Mouse (Mus musculus): ENCODE data around the gene Eif3k. TPM values are rescaled to one million over a fixed set of nuclear protein-coding genes. Genes with fewer than 3 reads are reported as not detected.

Eif3k gene
- polyA plus RNA-seq, 1 experiment: 320 TPM

- no peak for TF ChIP-seq POLR2A (IDR thresholded peaks at IDR 0.05; ENCODE audit: extremely low read depth, insufficient read depth, low read length)
- TF ChIP-seq CTCF (IDR thresholded peaks at IDR 0.05; ENCODE audit: extremely low read depth, insufficient read depth, low read length): no peak
- Histone ChIP-seq H3K4me1 (ENCODE audit: control insufficient read depth, insufficient read depth, low read length) (no peaks in the 10 kb centered on the region), H3K27ac (ENCODE audit: insufficient read depth, low read length) (no peak overlapping the region), H3K4me3 (ENCODE audit: insufficient read depth, low read length) (no peak overlapping the region)
These were observed 10.0 kb upstream of the Eif3k start for GRCm38 (mm10) chr7:28991616-28992015.

GRCm38 (mm10) chr7:28990766-28991273, 9.2 kb upstream of the Eif3k start:
- TF ChIP-seq CTCF (IDR thresholded peaks at IDR 0.05; ENCODE audit: extremely low read depth, insufficient read depth, low read length) (no peak), POLR2A (IDR thresholded peaks at IDR 0.05; ENCODE audit: extremely low read depth, insufficient read depth, low read length) (no peak)
- no peak overlapping the region for H3K27ac ChIP-seq (ENCODE audit: insufficient read depth, low read length)
- no peaks in the 10 kb centered on the region for H3K4me1 ChIP-seq (ENCODE audit: control insufficient read depth, insufficient read depth, low read length)
- H3K4me3 ChIP-seq (ENCODE audit: insufficient read depth, low read length): no peak overlapping the region

- Histone ChIP-seq H3K4me1 (ENCODE audit: control insufficient read depth, insufficient read depth, low read length) (peaks cover 4% of the 10 kb centered on the region), H3K27ac (ENCODE audit: insufficient read depth, low read length) (no peak overlapping the region), H3K4me3 (ENCODE audit: insufficient read depth, low read length) (no peak overlapping the region)
- TF ChIP-seq CTCF (IDR thresholded peaks at IDR 0.05; ENCODE audit: extremely low read depth, insufficient read depth, low read length) (no peak), POLR2A (IDR thresholded peaks at IDR 0.05; ENCODE audit: extremely low read depth, insufficient read depth, low read length) (no peak)
These were observed 3.5 kb upstream of the Eif3k start for GRCm38 (mm10) chr7:28985207-28985606.

GRCm38 (mm10) chr7:28984452-28984851, 2.8 kb upstream of the Eif3k start:
- Histone ChIP-seq H3K4me1 (ENCODE audit: control insufficient read depth, insufficient read depth, low read length) (peaks cover 4% of the 10 kb centered on the region), H3K27ac (ENCODE audit: insufficient read depth, low read length) (no peak overlapping the region), H3K4me3 (ENCODE audit: insufficient read depth, low read length) (no peak overlapping the region)
- TF ChIP-seq CTCF (IDR thresholded peaks at IDR 0.05; ENCODE audit: extremely low read depth, insufficient read depth, low read length): no peak
- TF ChIP-seq POLR2A (IDR thresholded peaks at IDR 0.05; ENCODE audit: extremely low read depth, insufficient read depth, low read length): no peak

- TF ChIP-seq POLR2A (IDR thresholded peaks at IDR 0.05; ENCODE audit: extremely low read depth, insufficient read depth, low read length) (no peak), CTCF (IDR thresholded peaks at IDR 0.05; ENCODE audit: extremely low read depth, insufficient read depth, low read length) (no peak)
- H3K4me3 ChIP-seq (ENCODE audit: insufficient read depth, low read length): no peak overlapping the region
- no peak overlapping the region for H3K27ac ChIP-seq (ENCODE audit: insufficient read depth, low read length)
- peaks cover 4% of the 10 kb centered on the region for H3K4me1 ChIP-seq (ENCODE audit: control insufficient read depth, insufficient read depth, low read length)
These were observed 2.2 kb upstream of the Eif3k start for GRCm38 (mm10) chr7:28983849-28984248.

- H3K4me3 ChIP-seq (ENCODE audit: insufficient read depth, low read length): no peak overlapping the region
- H3K27ac ChIP-seq (ENCODE audit: insufficient read depth, low read length): no peak overlapping the region
- TF ChIP-seq POLR2A (IDR thresholded peaks at IDR 0.05; ENCODE audit: extremely low read depth, insufficient read depth, low read length) (no peak), CTCF (IDR thresholded peaks at IDR 0.05; ENCODE audit: extremely low read depth, insufficient read depth, low read length) (no peak)
- H3K4me1 ChIP-seq (ENCODE audit: control insufficient read depth, insufficient read depth, low read length): peaks cover 4% of the 10 kb centered on the region
These were observed 1.5 kb upstream of the Eif3k start for GRCm38 (mm10) chr7:28983141-28983564.

- TF ChIP-seq CTCF (IDR thresholded peaks at IDR 0.05; ENCODE audit: extremely low read depth, insufficient read depth, low read length) (no peak), POLR2A (IDR thresholded peaks at IDR 0.05; ENCODE audit: extremely low read depth, insufficient read depth, low read length) (no peak)
- Histone ChIP-seq H3K4me1 (ENCODE audit: control insufficient read depth, insufficient read depth, low read length) (peaks cover 4% of the 10 kb centered on the region), H3K4me3 (ENCODE audit: insufficient read depth, low read length) (peak overlapping the region; percentile 64), H3K27ac (ENCODE audit: insufficient read depth, low read length) (0 out of 2 replicates have a peak overlapping the region, but pooled peaks have one; percentile 0)
These were observed 780 bp upstream of the Eif3k start for GRCm38 (mm10) chr7:28982274-28983013.

GRCm38 (mm10) chr7:28977556-28977955, 4.1 kb downstream of the Eif3k start:
- Histone ChIP-seq H3K4me3 (ENCODE audit: insufficient read depth, low read length) (no peak overlapping the region), H3K27ac (ENCODE audit: insufficient read depth, low read length) (no peak overlapping the region), H3K4me1 (ENCODE audit: control insufficient read depth, insufficient read depth, low read length) (peaks cover 4% of the 10 kb centered on the region)
- TF ChIP-seq CTCF (IDR thresholded peaks at IDR 0.05; ENCODE audit: extremely low read depth, insufficient read depth, low read length) (no peak), POLR2A (IDR thresholded peaks at IDR 0.05; ENCODE audit: extremely low read depth, insufficient read depth, low read length) (no peak)

- no peak overlapping the region for H3K4me3 ChIP-seq (ENCODE audit: insufficient read depth, low read length)
These were observed 8.6 kb downstream of the Eif3k start for GRCm38 (mm10) chr7:28973025-28973424.

GRCm38 (mm10) chr7:28972542-28972985, 9.1 kb downstream of the Eif3k start:
- no peaks in the 10 kb centered on the region for H3K4me1 ChIP-seq (ENCODE audit: control insufficient read depth, insufficient read depth, low read length)
- no peak overlapping the region for H3K27ac ChIP-seq (ENCODE audit: insufficient read depth, low read length)
- no peak for TF ChIP-seq POLR2A (IDR thresholded peaks at IDR 0.05; ENCODE audit: extremely low read depth, insufficient read depth, low read length)
- TF ChIP-seq CTCF (IDR thresholded peaks at IDR 0.05; ENCODE audit: extremely low read depth, insufficient read depth, low read length): peak; percentile 63
- H3K4me3 ChIP-seq (ENCODE audit: insufficient read depth, low read length): no peak overlapping the region

More at GRCm38 (mm10) chr7:28973025-28973424, 8.6 kb downstream of the Eif3k start:
- no peak for TF ChIP-seq POLR2A (IDR thresholded peaks at IDR 0.05; ENCODE audit: extremely low read depth, insufficient read depth, low read length)
- peak; percentile 39; the same call in 1 of the 2 replicates for TF ChIP-seq CTCF (IDR thresholded peaks at IDR 0.05; ENCODE audit: extremely low read depth, insufficient read depth, low read length)
- Histone ChIP-seq H3K4me1 (ENCODE audit: control insufficient read depth, insufficient read depth, low read length) (no peaks in the 10 kb centered on the region), H3K27ac (ENCODE audit: insufficient read depth, low read length) (no peak overlapping the region)

Data from cortical plate, adult 2 months (tissue).